Mouse (Mus musculus) kidney, adult 2 months (tissue): ENCODE measurements at regions not wholly inside any gene's neighbourhood (a gene's known extent, or its start where the extent isn't known, plus 50 kb on each side); places are given as distances from the start of the nearest gene placed in this dataset.

Experiments used
- DNase-seq: peaks from one replicate; pipeline ENCODE4 v3.0.0; 2021
- H3K27ac ChIP-seq: fragments of 200-500 bp; 2 replicates; pipeline ENCODE4 v1.5.1; 2012; ENCODE audit warnings: low read depth, low read length, control low read depth, inconsistent platforms; ENCODE audit not compliant: insufficient read depth
- H3K27me3 ChIP-seq: fragments of 200-500 bp; replicated peaks from 2 replicates; pipeline ENCODE4 v1.6.1; 2012; ENCODE audit warnings: mild to moderate bottlenecking, moderate library complexity, low read length, inconsistent platforms; ENCODE audit not compliant: control insufficient read depth, insufficient read depth
- H3K36me3 ChIP-seq: fragments of 200-500 bp; 2 replicates; pipeline ENCODE4 v1.6.1; 2012; ENCODE audit warnings: mild to moderate bottlenecking, moderate library complexity, low read length, inconsistent platforms; ENCODE audit not compliant: control insufficient read depth, insufficient read depth
- H3K4me1 ChIP-seq: fragments of 200-500 bp; 2 replicates; pipeline ENCODE4 v1.6.1; 2011; ENCODE audit warnings: low read length; ENCODE audit not compliant: control insufficient read depth, insufficient read depth
- H3K4me3 ChIP-seq: fragments of 200-500 bp; 2 replicates; pipeline ENCODE4 v1.5.1; 2011; ENCODE audit warnings: mild to moderate bottlenecking, low read depth, low read length, control low read depth; ENCODE audit not compliant: insufficient read depth
- CTCF ChIP-seq: fragments of 200-500 bp; conservative IDR thresholded peaks from 2 replicates; pipeline ENCODE4 v1.5.1; 2011; ENCODE audit warnings: low read depth, mild to moderate bottlenecking, control low read depth, low read length, moderate library complexity, mixed read lengths; ENCODE audit not compliant: insufficient read depth, insufficient read length
- POLR2A ChIP-seq: fragments of 200-500 bp; IDR thresholded peaks from one replicate; pipeline ENCODE4 v1.6.1; 2011; ENCODE audit warnings: low read depth, low read length, control low read depth
- WGBS: fragments of 180-500 bp; shearing (Covaris S2); methylation state at CpG from one replicate; pipeline ENCODE4 v1.1.7; 2018; 5-methylcytosine and 5-hydroxymethylcytosine counted together

DNA sequence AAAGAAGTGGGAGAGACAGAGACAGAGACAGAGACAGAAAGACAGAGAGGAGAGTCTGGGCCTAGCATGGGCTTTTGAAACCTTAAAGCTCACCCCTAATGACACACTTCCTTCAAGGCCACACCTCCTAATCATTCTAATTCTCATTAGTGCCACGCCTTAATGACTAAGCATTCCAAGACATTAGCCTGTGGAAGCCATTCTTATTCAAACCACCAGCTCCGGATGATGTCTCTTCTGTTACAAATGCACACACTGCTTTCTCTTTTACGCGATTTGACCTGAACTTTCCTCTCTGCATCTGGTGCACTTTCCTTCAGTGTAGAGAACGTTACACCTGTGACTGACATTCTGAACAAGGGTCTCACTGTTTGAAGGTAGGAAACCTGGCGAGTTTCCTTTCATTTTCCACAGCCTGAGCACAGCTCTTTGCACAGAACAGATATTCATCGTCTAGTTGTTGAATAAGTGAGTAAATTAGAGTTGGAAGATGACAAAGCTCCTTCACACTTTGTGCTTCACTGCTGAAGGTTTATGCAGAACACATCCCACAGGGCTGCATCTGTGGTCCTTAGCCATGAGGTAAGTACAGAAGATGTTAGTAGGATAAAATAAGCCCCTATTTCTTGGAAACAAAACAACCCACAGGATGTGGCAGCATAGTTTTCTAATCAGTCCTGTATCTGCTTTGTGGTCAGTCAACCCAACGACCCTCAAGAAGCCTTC is 116.8 kb downstream of the Faxc start:
- Histone ChIP-seq H3K27me3 (no peaks in the 10 kb centered on the region), H3K27ac (no peak overlapping the region), H3K4me3 (no peak overlapping the region), H3K36me3 (no peaks in the 10 kb centered on the region), H3K4me1 (no peaks in the 10 kb centered on the region)
- DNase-seq, result no peak
- no peak for TF ChIP-seq CTCF
- TF ChIP-seq POLR2A, result no peak
- WGBS, result 55% methylated on average over 8 of the region's 8 CpGs

- H3K4me1 ChIP-seq, result no peaks in the 10 kb centered on the region
- H3K36me3 ChIP-seq, result no peaks in the 10 kb centered on the region
- no peak for DNase-seq
- H3K4me3 ChIP-seq, result no peak overlapping the region
- H3K27ac ChIP-seq, result no peak overlapping the region
- WGBS, result 59% methylated on average over 5 of the region's 5 CpGs
- no peak for TF ChIP-seq CTCF
- TF ChIP-seq POLR2A, result no peak
- no peaks in the 10 kb centered on the region; the same call in 1 of the 2 replicates for H3K27me3 ChIP-seq
Measured at GRCm38 (mm10) chr4:22066785-22067433, 135.8 kb downstream of the Faxc start.

GRCm38 (mm10) chr4:22067678-22068299 is 136.7 kb downstream of the Faxc start:
- DNase-seq, result no peak
- Histone ChIP-seq H3K27me3 (no peaks in the 10 kb centered on the region; the same call in 1 of the 2 replicates), H3K4me3 (no peak overlapping the region), H3K4me1 (no peaks in the 10 kb centered on the region), H3K36me3 (no peaks in the 10 kb centered on the region), H3K27ac (no peak overlapping the region)
- no peak for TF ChIP-seq CTCF
- TF ChIP-seq POLR2A, result no peak
- WGBS, result 60% methylated on average over 14 of the region's 14 CpGs

DNA sequence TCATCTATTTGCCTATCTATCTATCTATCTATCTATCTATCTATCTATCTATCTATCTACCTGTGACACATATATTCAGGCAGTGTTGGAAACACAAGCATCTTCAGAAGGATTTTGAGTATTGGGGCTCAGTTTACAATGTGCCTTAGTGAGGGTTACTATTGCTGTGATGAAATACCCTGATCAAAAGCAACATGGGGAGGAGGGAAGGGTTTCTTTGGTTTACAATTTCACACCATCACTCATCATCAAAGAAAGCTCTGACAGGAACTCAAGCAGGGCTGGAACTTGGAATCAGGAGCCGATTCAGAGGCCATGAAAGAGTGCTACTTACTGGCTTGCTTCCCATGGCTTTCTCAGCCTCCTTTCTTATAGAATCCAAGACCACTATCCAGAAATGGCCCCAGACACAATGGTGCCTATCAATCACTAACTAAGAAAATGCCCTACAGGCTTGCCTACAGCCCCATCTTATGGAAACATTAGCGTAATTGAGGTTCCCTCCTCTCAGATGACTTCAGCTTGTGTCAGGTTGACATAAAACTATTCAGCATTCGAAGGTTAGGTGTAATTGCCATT is 157.2 kb downstream of the Faxc start:
- H3K36me3 ChIP-seq, result no peaks in the 10 kb centered on the region
- no peak overlapping the region for H3K27ac ChIP-seq
- H3K27me3 ChIP-seq, result no peaks in the 10 kb centered on the region
- no peak for DNase-seq
- no peak overlapping the region for H3K4me3 ChIP-seq
- no peaks in the 10 kb centered on the region for H3K4me1 ChIP-seq
- WGBS, result 36% methylated on average over 3 of the region's 3 CpGs
- TF ChIP-seq POLR2A, result no peak
- no peak for TF ChIP-seq CTCF

GRCm38 (mm10) chr4:22089637-22090041 is 158.5 kb downstream of the Faxc start:
- Histone ChIP-seq H3K4me3 (no peak overlapping the region), H3K27me3 (no peaks in the 10 kb centered on the region), H3K36me3 (no peaks in the 10 kb centered on the region), H3K27ac (no peak overlapping the region), H3K4me1 (no peaks in the 10 kb centered on the region)
- no peak for DNase-seq
- TF ChIP-seq CTCF, result no peak
- no peak for TF ChIP-seq POLR2A
- 91% methylated on average over 1 of the region's 1 CpGs for WGBS

DNA sequence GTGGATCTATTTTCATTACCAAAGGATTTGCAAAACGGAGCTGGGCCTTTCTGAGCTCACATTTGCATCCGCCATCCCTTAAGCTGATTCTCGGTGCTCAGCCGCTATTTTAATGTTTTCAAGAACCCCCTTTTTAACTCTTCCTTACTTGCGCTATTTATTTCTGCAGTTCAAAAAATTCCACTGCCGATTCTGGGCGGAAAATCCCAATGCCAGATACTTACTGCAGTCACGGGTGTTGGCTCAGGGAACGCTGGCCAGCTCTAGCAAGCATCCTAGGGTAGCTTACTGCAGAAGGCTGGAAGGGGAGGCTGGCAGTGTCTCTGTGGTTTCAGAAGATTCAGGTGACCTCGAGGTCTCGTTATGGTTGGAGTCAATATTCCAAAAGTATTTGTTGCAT is 159.4 kb downstream of the Faxc start:
- WGBS, result 78% methylated on average over 11 of the region's 11 CpGs
- TF ChIP-seq POLR2A (no peak), CTCF (no peak)
- Histone ChIP-seq H3K36me3 (no peaks in the 10 kb centered on the region), H3K4me1 (no peaks in the 10 kb centered on the region), H3K27me3 (no peaks in the 10 kb centered on the region), H3K4me3 (no peak overlapping the region), H3K27ac (no peak overlapping the region)
- DNase-seq, result no peak

- H3K4me1 ChIP-seq, result no peaks in the 10 kb centered on the region
- no peak for DNase-seq
- no peak overlapping the region for H3K27ac ChIP-seq
- no peaks in the 10 kb centered on the region for H3K36me3 ChIP-seq
- no peak for TF ChIP-seq CTCF
- no peak for TF ChIP-seq POLR2A
- no peaks in the 10 kb centered on the region for H3K27me3 ChIP-seq
- no peak overlapping the region for H3K4me3 ChIP-seq
- 86% methylated on average over 4 of the region's 4 CpGs for WGBS
Measured at GRCm38 (mm10) chr4:22092551-22092950, 161.4 kb downstream of the Faxc start.
